Mouse (Mus musculus) embryo, embryonic 11 days (tissue): ENCODE measurements around the gene Ccr2.
"Not testable (repeated sequence)": the region's sequence is repeated elsewhere in the genome, so short reads cannot be mapped to it uniquely, and the experiment has no call there.

Source experiments
- DNase-seq: peaks from one replicate; pipeline ENCODE4 v3.0.0-alpha.2; 2015

Gene Ccr2

DNA sequence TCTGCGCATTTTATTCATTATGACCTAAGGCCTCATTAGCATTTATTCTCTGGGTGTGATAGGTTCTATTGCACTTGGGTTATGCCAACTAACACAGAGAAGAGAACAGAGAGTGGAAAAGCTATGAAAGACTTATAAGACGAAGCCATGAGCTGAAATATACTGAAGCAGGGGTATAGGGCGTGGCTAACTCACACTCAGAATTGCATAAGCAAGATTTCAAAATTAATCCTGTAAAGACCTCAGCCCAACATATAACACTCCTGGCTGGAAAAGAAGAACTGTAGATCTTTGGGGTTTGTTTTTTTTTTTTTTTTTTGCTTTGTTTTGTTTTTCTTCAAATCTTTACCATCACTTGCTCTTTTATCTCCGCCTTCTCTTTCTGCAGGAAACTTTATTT lies at the start of gene Ccr2:
Ccr2 (plus strand) TSS at position 228 of the 400 bp plus-strand sequence.
- no peak for DNase-seq

DNA sequence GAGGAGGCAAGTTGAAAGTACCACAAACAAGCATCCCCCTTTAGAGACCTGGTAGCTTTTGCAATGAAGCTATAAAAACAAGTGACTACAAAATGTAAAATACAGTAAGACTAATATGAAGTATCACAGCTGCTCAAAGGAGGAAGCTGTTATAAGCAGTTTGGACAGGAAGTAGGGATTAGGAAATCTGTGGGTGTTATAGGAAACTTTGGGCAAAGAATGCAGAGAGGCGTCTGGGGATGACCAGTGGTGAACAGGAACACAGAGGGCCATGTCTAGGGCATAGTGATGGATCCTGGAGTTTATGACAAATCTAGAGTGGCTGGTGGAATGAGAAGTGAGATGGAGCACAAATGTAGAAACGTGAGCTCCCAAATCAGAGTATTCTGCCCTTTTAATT lies 48.2 kb upstream of the Ccr2 start:
- DNase-seq = no peak

GRCm38 (mm10) chr9:124056158-124056709 lies 45.5 kb upstream of the Ccr2 start:
- no peak for DNase-seq

DNA sequence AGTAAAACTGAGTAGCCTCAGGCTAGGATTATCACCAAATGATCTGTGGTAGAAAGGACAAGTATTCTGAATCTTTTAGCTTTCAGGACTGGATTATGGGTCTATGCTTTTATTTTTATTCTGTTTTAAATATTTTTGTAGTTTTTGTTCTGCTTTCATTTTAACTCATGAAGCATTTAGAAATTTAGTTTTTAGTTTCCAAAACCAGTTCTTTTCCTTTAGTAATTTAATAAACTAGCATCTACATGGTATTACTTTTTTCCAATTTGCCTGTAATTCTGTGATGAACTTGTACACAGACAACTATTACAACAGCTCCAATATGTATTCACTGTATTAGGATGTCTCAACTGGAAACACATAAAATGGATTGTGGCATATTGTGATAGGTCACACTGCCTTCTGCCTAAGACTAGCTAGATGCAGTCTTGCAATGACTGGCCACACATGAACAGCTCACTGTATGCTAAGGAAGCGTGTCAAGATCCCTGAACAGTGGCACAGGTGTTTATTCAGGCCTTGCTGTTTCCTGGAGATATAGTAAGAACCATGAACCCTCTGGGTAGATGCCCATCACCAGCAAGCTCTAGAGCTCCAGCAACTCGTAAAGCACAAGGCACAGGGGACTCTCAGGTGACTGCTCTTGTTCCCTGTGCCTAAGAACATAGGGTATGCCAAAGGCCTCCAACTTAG lies 41.9 kb upstream of the Ccr2 start:
- no peak for DNase-seq

GRCm38 (mm10) chr9:124061474-124062432 lies 40.0 kb upstream of the Ccr2 start:
- DNase-seq = not testable (repeated sequence)

- DNase-seq = no peak
Measured at GRCm38 (mm10) chr9:124066572-124067103, 35.1 kb upstream of the Ccr2 start.

GRCm38 (mm10) chr9:124068098-124069058 lies 33.4 kb upstream of the Ccr2 start:
- DNase-seq = no peak

DNA sequence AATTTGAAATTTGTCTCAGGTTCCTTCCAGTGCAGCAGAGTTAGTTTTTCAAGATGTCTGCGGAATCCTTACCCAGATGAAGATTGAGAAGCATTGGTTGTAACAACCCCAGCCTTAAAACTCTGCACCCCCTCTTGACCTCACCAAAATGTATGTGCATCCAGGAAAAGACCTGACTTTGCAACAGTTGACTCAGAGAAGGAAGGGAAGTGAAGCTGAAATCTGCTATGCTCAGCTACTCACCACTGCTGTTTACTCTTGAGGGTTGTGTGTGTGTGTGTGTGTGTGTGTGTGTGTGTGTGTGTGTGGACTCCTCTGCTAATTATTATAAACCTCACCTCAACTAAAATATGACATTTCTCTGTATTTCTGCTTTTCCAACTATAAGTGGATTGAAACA lies 30.2 kb upstream of the Ccr2 start:
- no peak for DNase-seq

- no peak for DNase-seq
Measured at GRCm38 (mm10) chr9:124079803-124080202, 21.9 kb upstream of the Ccr2 start.

- not testable (repeated sequence) for DNase-seq
Measured at GRCm38 (mm10) chr9:124080471-124080870, 21.3 kb upstream of the Ccr2 start.

GRCm38 (mm10) chr9:124090441-124090840 lies 11.3 kb upstream of the Ccr2 start:
- no peak for DNase-seq

GRCm38 (mm10) chr9:124099127-124099526 lies 2.6 kb upstream of the Ccr2 start:
- DNase-seq = no peak

- DNase-seq = no peak
Measured at GRCm38 (mm10) chr9:124100357-124100756, 1.4 kb upstream of the Ccr2 start.

DNA sequence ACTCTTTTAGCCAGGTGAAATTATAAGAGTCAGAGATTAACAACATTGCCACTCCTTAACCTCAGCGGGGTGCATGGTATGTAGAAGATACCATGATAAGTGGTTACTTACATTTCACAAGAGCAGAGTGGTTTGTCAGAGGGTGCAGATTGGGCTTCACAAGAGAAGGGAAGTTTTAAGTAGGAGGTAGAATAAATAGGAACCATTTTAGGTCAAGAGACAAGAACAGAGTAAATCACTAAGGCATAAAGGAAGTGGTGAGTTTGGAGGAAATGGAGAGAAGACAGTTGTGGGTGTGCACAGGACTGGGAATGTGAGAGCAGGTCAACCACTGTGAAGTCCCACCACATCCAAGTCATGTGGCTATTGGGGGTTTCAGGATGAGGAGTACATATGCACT lies 1.4 kb downstream of the Ccr2 start:
- DNase-seq = no peak

GRCm38 (mm10) chr9:124105196-124105595 lies 3.4 kb downstream of the Ccr2 start:
- DNase-seq = no peak

- no peak for DNase-seq
Measured at GRCm38 (mm10) chr9:124107232-124107631, 5.5 kb downstream of the Ccr2 start.

- no peak for DNase-seq
Measured at GRCm38 (mm10) chr9:124108356-124109127, 6.8 kb downstream of the Ccr2 start.

GRCm38 (mm10) chr9:124111997-124112396 lies 10.2 kb downstream of the Ccr2 start:
- DNase-seq = no peak

DNA sequence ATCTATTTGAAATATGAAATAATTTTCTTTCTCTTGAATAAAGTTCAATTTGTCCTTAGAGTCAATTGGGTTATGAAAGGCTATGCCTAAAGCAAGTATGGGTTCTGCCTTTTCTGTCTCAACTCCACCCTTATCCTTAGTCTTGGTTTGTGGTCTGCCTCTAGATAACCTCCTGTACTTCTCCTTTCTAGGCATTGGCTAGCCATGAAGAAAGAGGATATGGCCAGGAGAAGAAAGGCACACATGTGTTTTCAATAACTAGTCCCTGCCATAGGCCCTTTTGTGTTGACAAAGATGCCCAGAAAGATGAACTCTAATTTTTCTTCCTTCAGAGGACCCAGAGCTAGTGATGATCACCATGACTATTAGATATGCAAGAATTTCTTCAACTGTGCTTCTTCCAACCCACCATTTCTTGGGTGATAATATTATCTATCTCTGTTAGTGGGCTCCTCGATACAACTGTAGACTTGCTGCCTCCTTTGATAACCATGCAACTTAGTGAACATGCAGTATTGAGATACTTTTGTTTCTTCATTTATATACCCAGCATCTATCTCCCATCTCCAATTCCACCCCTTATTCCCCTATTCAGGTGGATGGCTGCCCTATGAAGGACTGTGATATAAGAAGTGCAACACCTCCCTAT lies 11.0 kb downstream of the Ccr2 start:
- DNase-seq = no peak

DNA sequence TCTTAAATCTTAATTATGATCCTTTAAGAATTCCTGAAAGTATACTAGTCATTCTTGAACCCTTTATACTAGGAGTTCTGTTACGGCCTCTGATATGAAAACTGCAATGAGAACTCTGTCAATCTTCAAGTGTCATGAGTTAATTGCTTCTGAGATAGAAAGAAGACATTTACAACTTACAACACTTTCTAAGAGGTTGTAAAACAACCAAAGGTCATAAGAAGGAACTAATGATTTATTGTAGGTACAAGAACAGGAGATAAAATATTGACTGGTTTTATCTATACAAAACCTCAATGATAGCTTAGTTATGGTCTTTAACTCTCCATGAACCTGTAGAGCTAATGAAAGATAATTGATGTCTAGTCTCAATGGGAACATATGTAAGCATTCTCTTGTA lies 12.0 kb downstream of the Ccr2 start:
- DNase-seq = no peak

GRCm38 (mm10) chr9:124118489-124118888 lies 16.7 kb downstream of the Ccr2 start:
- no peak for DNase-seq
